Mouse (Mus musculus) olfactory bulb, adult 2 months (tissue): ENCODE results near the gene Chchd6. TPM values are rescaled to one million over a fixed set of nuclear protein-coding genes. Genes with fewer than 3 reads are reported as not detected.

ENCODE experiments used
- H3K27ac ChIP-seq: fragments of 200-500 bp; 2 replicates; pipeline ENCODE4 v1.5.1; 2012; ENCODE audit warnings: low read depth, low read length; ENCODE audit not compliant: insufficient read depth
- H3K4me1 ChIP-seq: fragments of 200-500 bp; 2 replicates; pipeline ENCODE4 v1.6.1; 2012; ENCODE audit warnings: low read length; ENCODE audit not compliant: control insufficient read depth, insufficient read depth
- H3K4me3 ChIP-seq: fragments of 200-500 bp; 2 replicates; pipeline ENCODE4 v1.5.1; 2012; ENCODE audit warnings: mild to moderate bottlenecking, low read depth, low read length, moderate library complexity; ENCODE audit not compliant: insufficient read depth
- CTCF ChIP-seq: fragments of 200-500 bp; IDR thresholded peaks from 2 replicates; pipeline ENCODE4 v1.5.1; 2012; ENCODE audit warnings: low read depth, mild to moderate bottlenecking, low read length, moderate library complexity; ENCODE audit not compliant: insufficient read depth
- POLR2A ChIP-seq: fragments of 200-500 bp; IDR thresholded peaks from 2 replicates; pipeline ENCODE4 v1.6.1; 2012; ENCODE audit warnings: mild to moderate bottlenecking, low read depth, low read length, moderate library complexity; ENCODE audit not compliant: insufficient read depth
- WGBS: fragments of 180-500 bp; shearing (Covaris S2); methylation state at CpG from one replicate; pipeline ENCODE4 v1.1.7; 2018; 5-methylcytosine and 5-hydroxymethylcytosine counted together
- polyA plus RNA-seq: library from polyadenylated mRNA; stranded (reverse); fragments of >200 nt; gene quantifications from 2 replicates; pipeline ENCODE4 v1.2.4, GENCODE M21; 2012; ENCODE audit warnings: low replicate concordance; ENCODE audit not compliant: missing spikeins, insufficient read depth, insufficient read length

The Chchd6 gene
- polyA plus RNA-seq, 1 experiment = not detected

GRCm38 (mm10) chr6:89422621-89423020, 172.8 kb downstream of the Chchd6 start:
- Histone ChIP-seq H3K4me1 (no peaks in the 10 kb centered on the region), H3K4me3 (no peak overlapping the region), H3K27ac (no peak overlapping the region)
- TF ChIP-seq POLR2A (no peak), CTCF (no peak)
- 97% methylated on average over 3 of the region's 3 CpGs for WGBS

GRCm38 (mm10) chr6:89421922-89422321, 173.5 kb downstream of the Chchd6 start:
- WGBS = 89% methylated on average over 3 of the region's 3 CpGs
- H3K4me3 ChIP-seq = no peak overlapping the region
- no peaks in the 10 kb centered on the region for H3K4me1 ChIP-seq
- H3K27ac ChIP-seq = no peak overlapping the region
- TF ChIP-seq POLR2A = no peak
- TF ChIP-seq CTCF = no peak

GRCm38 (mm10) chr6:89421503-89421902, 173.9 kb downstream of the Chchd6 start:
- Histone ChIP-seq H3K4me3 (no peak overlapping the region), H3K4me1 (no peaks in the 10 kb centered on the region), H3K27ac (no peak overlapping the region)
- WGBS = 89% methylated on average over 6 of the region's 6 CpGs
- TF ChIP-seq CTCF = no peak
- TF ChIP-seq POLR2A = no peak

- Histone ChIP-seq H3K4me1 (no peaks in the 10 kb centered on the region), H3K4me3 (no peak overlapping the region), H3K27ac (no peak overlapping the region)
- 93% methylated on average over 2 of the region's 2 CpGs for WGBS
- TF ChIP-seq CTCF = no peak
- no peak for TF ChIP-seq POLR2A
These were observed 174.7 kb downstream of the Chchd6 start for GRCm38 (mm10) chr6:89420756-89421155.

GRCm38 (mm10) chr6:89420110-89420509, 175.3 kb downstream of the Chchd6 start:
- H3K4me1 ChIP-seq = no peaks in the 10 kb centered on the region
- no peak overlapping the region for H3K27ac ChIP-seq
- TF ChIP-seq CTCF = no peak
- TF ChIP-seq POLR2A = no peak
- no peak overlapping the region for H3K4me3 ChIP-seq

GRCm38 (mm10) chr6:89419066-89419815, 176.2 kb downstream of the Chchd6 start:
- Histone ChIP-seq H3K27ac (no peak overlapping the region), H3K4me3 (no peak overlapping the region), H3K4me1 (no peaks in the 10 kb centered on the region)
- 97% methylated on average over 3 of the region's 3 CpGs for WGBS
- TF ChIP-seq CTCF (no peak), POLR2A (no peak)

- TF ChIP-seq POLR2A = no peak
- H3K27ac ChIP-seq = no peak overlapping the region
- no peak overlapping the region for H3K4me3 ChIP-seq
- WGBS = 80% methylated on average over 3 of the region's 3 CpGs
- H3K4me1 ChIP-seq = no peaks in the 10 kb centered on the region
These were observed 179.3 kb downstream of the Chchd6 start for GRCm38 (mm10) chr6:89416030-89416595.

GRCm38 (mm10) chr6:89415091-89415490, 180.4 kb downstream of the Chchd6 start:
- Histone ChIP-seq H3K4me1 (no peaks in the 10 kb centered on the region), H3K4me3 (no peak overlapping the region), H3K27ac (no peak overlapping the region)
- TF ChIP-seq CTCF = no peak
- 88% methylated on average over 2 of the region's 2 CpGs for WGBS

- H3K4me3 ChIP-seq = no peak overlapping the region
- no peak overlapping the region for H3K27ac ChIP-seq
- H3K4me1 ChIP-seq = no peaks in the 10 kb centered on the region
- no peak for TF ChIP-seq POLR2A
- TF ChIP-seq CTCF = no peak
- 91% methylated on average over 4 of the region's 4 CpGs for WGBS
These were observed 181.3 kb downstream of the Chchd6 start for GRCm38 (mm10) chr6:89414126-89414525.

- no peak overlapping the region for H3K27ac ChIP-seq
- peaks cover 1% of the 10 kb centered on the region for H3K4me1 ChIP-seq
- no peak overlapping the region for H3K4me3 ChIP-seq
- TF ChIP-seq POLR2A (no peak), CTCF (no peak)
These were observed 182.0 kb downstream of the Chchd6 start for GRCm38 (mm10) chr6:89413481-89413884.
